Mouse (Mus musculus) liver, embryonic 11.5 days (tissue): ENCODE data around the gene Stx8. TPM values are rescaled to one million over a fixed set of nuclear protein-coding genes. Genes with fewer than 3 reads are reported as not detected.

Source experiments
- ATAC-seq: fragments of 200-750 bp; cut with Nextera tagmentation; replicated peaks from 2 replicates; pipeline ENCODE4 v1.8.0; 2017; ENCODE audit warnings: moderate number of reproducible peaks, mild to moderate bottlenecking, moderate TSS enrichment, moderate library complexity; ENCODE audit not compliant: low FRiP score
- DNase-seq: peaks from one replicate; pipeline ENCODE4 v3.0.0-alpha.2; 2017; ENCODE audit warnings: low spot score
- H3K27ac ChIP-seq: fragments of 300-500 bp; sonication (generic); 2 replicates; pipeline ENCODE4 v1.5.1; 2014; ENCODE audit warnings: mild to moderate bottlenecking, low read depth, low read length, control low read depth
- H3K27me3 ChIP-seq: fragments of 300-500 bp; sonication (generic); replicated peaks from 2 replicates; pipeline ENCODE4 v1.6.1; 2014; ENCODE audit warnings: low read length, mixed read lengths; ENCODE audit not compliant: control insufficient read depth, insufficient read depth
- H3K36me3 ChIP-seq: fragments of 300-500 bp; sonication (generic); 2 replicates; pipeline ENCODE4 v1.6.1; 2014; ENCODE audit warnings: mild to moderate bottlenecking, low read length, moderate library complexity, mixed read lengths; ENCODE audit not compliant: control insufficient read depth, insufficient read depth
- H3K4me1 ChIP-seq: fragments of 300-500 bp; sonication (generic); replicated peaks from 2 replicates; pipeline ENCODE4 v1.6.1; 2014; ENCODE audit warnings: low read length, mixed read lengths; ENCODE audit not compliant: control insufficient read depth, insufficient read depth
- H3K4me2 ChIP-seq: fragments of 300-500 bp; sonication (generic); 2 replicates; pipeline ENCODE4 v1.6.1; 2014; ENCODE audit warnings: mild to moderate bottlenecking, control low read depth, moderate library complexity
- H3K4me3 ChIP-seq: fragments of 300-500 bp; sonication (generic); 2 replicates; pipeline ENCODE4 v1.5.1; 2014; ENCODE audit warnings: low read depth, low read length, control low read depth
- H3K9ac ChIP-seq: fragments of 300-500 bp; sonication (generic); 2 replicates; pipeline ENCODE4 v1.6.1; 2014; ENCODE audit warnings: low read depth, low read length, control low read depth
- H3K9me3 ChIP-seq: fragments of 300-500 bp; sonication (generic); 2 replicates; pipeline ENCODE4 v1.6.1; 2016; ENCODE audit warnings: low read length, inconsistent platforms, mixed read lengths; ENCODE audit not compliant: control insufficient read depth
- WGBS: fragments of 180-500 bp; shearing (Covaris S2); extraction: QIAGEN DNeasy Blood & Tissue Kit; methylation state at CpG from one replicate; pipeline ENCODE4 v1.1.7; 2014; 5-methylcytosine and 5-hydroxymethylcytosine counted together
- polyA plus RNA-seq: library from polyadenylated mRNA; unstranded; fragments of >200 nt; fragmentation: Nextera tagmentation; extraction: Ambion mirVana; gene quantifications from 2 replicates; pipeline ENCODE4 v1.2.1, GENCODE M21; 2014

Gene Stx8
- polyA plus RNA-seq = 43.2 and 45.8 TPM in 2 replicates

DNA sequence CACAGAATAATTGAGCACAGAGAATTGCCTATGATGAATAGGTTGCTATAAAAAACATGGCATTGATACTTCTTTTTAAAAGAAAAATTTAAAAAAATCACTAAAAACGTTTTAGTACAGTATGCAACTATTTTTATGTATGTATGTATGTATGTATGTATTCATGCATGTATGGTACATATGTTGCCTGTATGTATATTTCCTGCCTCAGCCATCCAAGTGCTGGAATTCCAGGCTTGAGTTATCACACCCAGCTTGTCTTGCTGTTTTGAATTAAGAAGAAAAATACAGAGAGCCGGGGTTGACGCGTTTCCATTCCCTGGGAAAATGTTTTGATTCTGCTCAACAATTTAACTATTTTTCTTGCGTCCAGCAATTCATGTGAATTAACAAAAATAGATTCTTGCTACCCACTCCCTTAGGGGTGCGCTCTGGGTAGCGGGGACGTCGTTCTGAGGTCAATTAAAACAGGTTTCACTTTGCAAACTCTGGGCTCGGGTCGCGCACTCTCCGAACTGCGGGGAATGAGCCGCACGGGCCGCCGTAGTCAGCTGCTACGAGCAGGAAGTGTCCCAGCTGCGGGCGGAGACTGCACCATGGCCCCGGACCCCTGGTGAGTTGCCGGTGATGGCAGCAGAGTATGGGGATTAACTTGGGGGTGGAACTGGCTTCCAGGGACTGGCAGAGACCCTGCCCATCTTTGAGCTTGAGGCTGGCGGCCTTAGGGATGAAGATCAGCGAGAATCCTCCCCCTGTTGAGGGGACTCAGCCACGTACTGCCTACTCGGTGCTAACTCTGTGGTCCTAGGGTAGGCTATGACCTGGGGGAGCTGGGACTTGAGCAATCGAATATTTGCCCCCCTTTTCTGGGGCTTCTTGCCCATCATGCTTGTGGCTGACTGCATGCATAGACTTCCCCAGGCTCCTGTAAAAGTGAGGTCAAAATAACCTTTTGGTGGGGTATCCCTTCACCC, at the start of gene Stx8:
Gene Stx8, plus strand, starts transcription at position 289 of the 974 bp plus-strand sequence.
- peak within 1 kb of the TSS; percentile 80 for H3K9ac ChIP-seq
- peak; percentile 71 for ATAC-seq
- peaks cover 8% of the 10 kb centered on the region; the same call in 1 of the 2 replicates for H3K4me1 ChIP-seq
- under 1% methylated on average over 28 of the region's 28 CpGs for WGBS
- peak within 1 kb of the TSS; percentile 90 for H3K4me2 ChIP-seq
- peak; percentile 91 for DNase-seq
- H3K27ac ChIP-seq = no peak within 1 kb of the TSS; the same call in 1 of the 2 replicates
- peak within 1 kb of the TSS; percentile 89 for H3K4me3 ChIP-seq
- no peaks in the 10 kb centered on the region for H3K27me3 ChIP-seq
- no peaks in the 10 kb centered on the region for H3K9me3 ChIP-seq
- peaks cover 3% of the 10 kb centered on the region; the same call in 1 of the 2 replicates for H3K36me3 ChIP-seq

DNA sequence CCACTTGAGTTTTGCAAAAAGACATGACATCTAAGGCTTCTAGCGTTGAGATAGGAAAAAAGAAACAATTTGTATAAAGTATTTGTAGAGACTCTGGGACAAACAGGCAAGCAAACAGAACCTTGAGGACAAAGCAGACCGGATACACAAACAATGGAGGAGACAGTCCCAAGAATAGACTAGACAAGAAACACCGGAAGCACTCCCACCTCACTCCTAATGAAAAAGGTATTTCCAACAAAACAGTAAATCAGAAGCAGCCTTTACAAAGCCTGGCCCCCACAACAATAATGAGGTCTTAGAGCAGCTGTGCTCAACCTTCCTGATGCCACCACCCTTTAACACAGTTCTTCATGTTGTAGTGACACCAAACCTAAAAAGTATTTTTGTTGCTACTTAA, 48.9 kb upstream of the Stx8 start:
- 69% methylated on average over 3 of the region's 3 CpGs for WGBS
- no peaks in the 10 kb centered on the region for H3K9me3 ChIP-seq
- DNase-seq (no peak), ATAC-seq (no peak)
- peaks cover 30% of the 10 kb centered on the region for H3K27me3 ChIP-seq
- no peaks in the 10 kb centered on the region for H3K36me3 ChIP-seq
- H3K4me1 ChIP-seq = no peaks in the 10 kb centered on the region; the same call in 1 of the 2 replicates
- H3K27ac ChIP-seq = no peak overlapping the region
- H3K9ac ChIP-seq = no peak overlapping the region
- H3K4me3 ChIP-seq = no peak overlapping the region
- H3K4me2 ChIP-seq = no peak overlapping the region

DNA sequence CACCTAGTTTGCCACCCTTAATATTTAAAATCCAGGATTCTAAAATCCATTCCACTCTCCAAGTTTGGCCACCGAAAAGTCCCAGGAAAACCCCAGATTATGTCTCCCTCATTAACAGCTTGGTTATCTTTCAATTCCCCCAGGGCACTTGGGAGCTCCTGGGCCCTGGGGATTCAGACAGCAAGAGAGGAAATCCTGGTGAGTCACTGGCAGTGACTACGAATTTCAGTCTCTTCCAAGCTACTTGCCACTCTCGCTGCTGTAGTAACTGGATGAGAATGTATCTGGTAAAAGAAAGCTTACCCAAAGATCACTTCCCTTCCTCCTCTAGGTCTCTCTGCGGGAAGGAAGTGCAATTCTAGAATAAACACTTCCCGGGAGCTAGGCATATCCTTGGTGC, 46.4 kb upstream of the Stx8 start:
- 46% methylated on average over 5 of the region's 5 CpGs for WGBS
- no peak overlapping the region for H3K4me2 ChIP-seq
- no peak overlapping the region for H3K4me3 ChIP-seq
- H3K27me3 ChIP-seq = peaks cover 33% of the 10 kb centered on the region
- no peaks in the 10 kb centered on the region for H3K9me3 ChIP-seq
- H3K36me3 ChIP-seq = no peaks in the 10 kb centered on the region
- no peak for DNase-seq
- H3K9ac ChIP-seq = no peak overlapping the region
- no peak for ATAC-seq
- no peaks in the 10 kb centered on the region; the same call in 1 of the 2 replicates for H3K4me1 ChIP-seq
- H3K27ac ChIP-seq = no peak overlapping the region

DNA sequence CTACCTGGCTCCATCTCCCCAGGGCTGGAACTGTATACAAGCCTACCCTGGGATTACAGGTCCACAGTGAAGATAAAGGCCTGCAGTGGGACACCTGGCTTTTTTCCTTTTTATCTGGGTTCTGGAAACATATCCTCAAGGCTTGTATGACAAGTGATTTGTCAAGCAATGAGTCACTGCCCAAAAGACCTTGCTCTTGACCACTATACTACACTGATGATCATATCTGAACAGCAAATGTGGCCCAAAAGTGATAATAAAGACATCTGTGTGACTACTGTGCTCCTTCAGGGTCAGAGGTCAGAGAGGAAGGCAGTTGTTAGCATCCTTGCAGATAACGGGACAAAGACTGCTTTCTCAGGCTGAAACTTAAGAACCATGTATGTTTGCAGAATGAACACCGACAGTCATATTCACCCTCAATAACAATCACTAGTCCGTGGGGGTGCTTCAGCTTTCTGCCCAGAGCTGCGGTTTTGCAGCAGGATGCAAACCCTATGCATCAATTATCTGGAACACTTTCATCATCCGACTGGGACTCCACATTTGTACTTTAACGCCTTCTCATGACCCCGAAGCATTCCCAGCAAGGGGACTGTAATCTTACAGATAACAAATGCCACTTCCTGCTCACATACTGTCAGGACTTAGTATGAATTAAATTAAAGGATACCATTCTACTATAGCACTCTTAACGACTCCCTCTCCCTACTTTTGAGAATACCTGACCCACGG, 45.6 kb upstream of the Stx8 start:
- peaks cover 33% of the 10 kb centered on the region for H3K27me3 ChIP-seq
- no peak overlapping the region for H3K9ac ChIP-seq
- H3K27ac ChIP-seq = no peak overlapping the region
- 32% methylated on average over 9 of the region's 9 CpGs for whole genome bisulfite sequencing
- DNase-seq (no peak), ATAC-seq (no peak)
- no peaks in the 10 kb centered on the region; the same call in 1 of the 2 replicates for H3K4me1 ChIP-seq
- no peak overlapping the region for H3K4me3 ChIP-seq
- no peaks in the 10 kb centered on the region for H3K9me3 ChIP-seq
- H3K36me3 ChIP-seq = no peaks in the 10 kb centered on the region
- H3K4me2 ChIP-seq = peak overlapping the region; percentile 99; the same call in 1 of the 2 replicates

DNA sequence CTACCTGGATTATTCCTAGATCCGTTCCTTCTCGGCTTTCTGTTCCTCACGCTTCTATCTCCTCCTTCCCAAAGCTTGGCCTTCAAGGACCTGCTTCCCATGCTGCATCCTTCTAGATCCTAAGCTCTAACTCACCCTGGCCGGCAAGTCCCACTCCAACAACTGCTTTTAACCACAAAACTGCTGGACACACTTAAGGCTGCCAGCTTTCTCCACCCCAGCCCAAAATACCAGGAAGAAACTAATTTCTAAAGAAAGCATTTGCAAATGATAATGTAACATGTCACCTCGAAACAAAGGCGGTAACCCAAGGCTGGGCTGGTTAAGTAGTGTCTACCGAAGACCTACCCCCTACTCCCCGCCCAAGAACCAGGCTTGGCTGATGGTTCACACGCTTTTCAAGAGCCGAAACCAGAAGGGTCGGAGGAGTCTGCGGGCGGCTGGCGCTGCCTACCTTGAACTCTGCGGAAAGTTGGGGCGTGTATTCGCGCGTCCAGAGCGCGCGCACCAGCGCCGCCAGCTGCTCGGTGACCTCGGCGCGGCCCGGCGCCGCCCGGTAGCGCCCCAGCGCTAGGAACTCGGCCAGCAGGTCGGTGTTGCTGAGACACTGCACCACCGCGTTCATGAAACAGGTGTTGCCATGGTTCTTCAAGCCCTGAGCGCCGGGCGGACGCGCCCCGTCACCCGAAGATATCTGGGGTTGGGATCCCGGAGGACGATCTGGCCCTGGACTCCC, 44.7 kb upstream of the Stx8 start:
- DNase-seq (peak; percentile 49), ATAC-seq (no peak)
- no peaks in the 10 kb centered on the region; the same call in 1 of the 2 replicates for H3K4me1 ChIP-seq
- peak overlapping the region; percentile 99 for H3K4me2 ChIP-seq
- 2% methylated on average over 47 of the region's 47 CpGs for WGBS
- H3K27ac ChIP-seq = no peak overlapping the region
- H3K27me3 ChIP-seq = peaks cover 33% of the 10 kb centered on the region
- H3K4me3 ChIP-seq = peak overlapping the region; percentile 69
- H3K36me3 ChIP-seq = no peaks in the 10 kb centered on the region
- H3K9ac ChIP-seq = peak overlapping the region; percentile 3; the same call in 1 of the 2 replicates
- H3K9me3 ChIP-seq = no peaks in the 10 kb centered on the region

DNA sequence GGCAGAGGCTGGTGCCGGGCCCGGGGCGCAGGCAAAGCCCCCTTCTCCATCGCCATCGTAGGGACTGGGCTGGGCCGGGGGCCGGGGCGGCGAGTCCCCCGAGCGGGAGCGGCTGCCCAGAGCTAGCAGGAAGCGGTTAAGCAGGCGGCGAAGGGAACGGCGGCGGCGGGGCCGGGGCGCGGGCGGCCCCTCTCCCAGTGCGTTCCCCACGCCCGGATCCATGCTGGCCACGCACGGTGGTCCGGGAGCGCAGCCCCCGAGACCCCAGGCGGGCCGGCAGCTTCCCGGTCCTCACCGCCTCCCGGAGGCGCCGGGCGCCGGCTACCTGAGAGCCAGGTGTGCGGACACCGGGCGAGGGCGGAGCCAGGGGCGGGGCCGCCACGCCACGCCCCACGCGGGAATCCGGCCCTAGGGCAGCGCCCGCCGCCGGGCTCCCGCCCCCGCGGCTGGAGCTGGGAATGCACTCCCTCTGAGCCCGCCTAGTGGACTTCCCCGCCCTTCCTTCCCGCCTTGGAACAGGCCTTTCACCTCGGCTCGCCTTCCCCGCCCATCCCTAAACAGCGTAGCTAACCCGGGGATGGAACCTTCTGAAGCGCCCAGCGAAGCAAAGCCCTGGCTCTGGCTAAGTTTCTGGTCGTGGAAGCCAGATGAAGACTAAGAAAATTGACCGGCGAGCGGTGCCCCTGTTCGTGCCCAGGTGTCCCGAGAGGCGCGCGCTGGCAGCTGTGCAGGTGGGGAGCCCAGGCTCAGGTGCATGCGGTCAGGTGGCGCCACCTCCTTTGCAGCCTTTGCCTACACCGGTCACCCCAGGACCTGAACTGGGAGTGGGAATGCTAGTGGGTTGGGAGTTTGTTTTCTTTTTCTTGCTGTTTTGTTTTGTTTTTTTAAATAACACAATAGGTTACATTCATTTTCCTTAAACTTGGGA, 43.9 kb upstream of the Stx8 start, which contains the start of gene Usp43:
Gene Usp43, minus strand, starts transcription at position 327 of the 928 bp plus-strand sequence.
- Histone ChIP-seq H3K4me2 (peak within 1 kb of the TSS; percentile 99), H3K36me3 (no peaks in the 10 kb centered on the region), H3K27me3 (peaks cover 33% of the 10 kb centered on the region), H3K4me1 (no peaks in the 10 kb centered on the region; the same call in 1 of the 2 replicates), H3K9me3 (no peaks in the 10 kb centered on the region), H3K4me3 (peak within 1 kb of the TSS; percentile 69), H3K27ac (no peak within 1 kb of the TSS), H3K9ac (peak within 1 kb of the TSS; percentile 3)
- peak; percentile 42 for DNase-seq
- WGBS = under 1% methylated on average over 67 of the region's 80 CpGs
- peak; percentile 40; the same call in 1 of the 2 replicates for ATAC-seq

DNA sequence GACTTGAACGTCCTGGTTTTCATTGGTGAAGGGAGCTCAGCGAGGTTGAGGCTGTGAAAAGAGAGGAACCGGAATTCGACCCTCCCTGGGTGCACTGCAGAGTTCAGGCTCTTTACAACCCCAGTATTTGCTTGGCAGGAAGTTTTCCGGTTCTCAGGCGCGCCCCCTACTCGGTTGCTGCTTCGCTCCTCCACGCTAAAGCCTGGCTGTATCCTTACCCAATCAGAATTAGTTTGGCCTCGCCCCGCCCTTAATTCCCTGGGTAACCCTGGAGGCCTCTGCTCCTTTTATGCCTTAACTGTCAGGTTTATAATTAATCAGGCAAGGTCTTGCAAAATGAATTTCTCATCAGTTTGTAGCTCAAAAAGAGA, 43.3 kb upstream of the Stx8 start:
- WGBS = under 1% methylated on average over 12 of the region's 12 CpGs

More for the DNA sequence above, 43.3 kb upstream of the Stx8 start:
- no peak overlapping the region for H3K9ac ChIP-seq
- peak overlapping the region; percentile 69 for H3K4me3 ChIP-seq
- peaks cover 33% of the 10 kb centered on the region for H3K27me3 ChIP-seq
- peak overlapping the region; percentile 99 for H3K4me2 ChIP-seq
- H3K36me3 ChIP-seq = no peaks in the 10 kb centered on the region
- no peaks in the 10 kb centered on the region; the same call in 1 of the 2 replicates for H3K4me1 ChIP-seq
- ATAC-seq (peak; percentile 74), DNase-seq (peak; percentile 51)
- no peaks in the 10 kb centered on the region for H3K9me3 ChIP-seq
- H3K27ac ChIP-seq = no peak overlapping the region
